Mouse (Mus musculus): ENCODE results near the gene March6.
A peak's percentile ranks its signal among the peaks of the same experiment; 100 is the strongest.

March6 gene

DNA sequence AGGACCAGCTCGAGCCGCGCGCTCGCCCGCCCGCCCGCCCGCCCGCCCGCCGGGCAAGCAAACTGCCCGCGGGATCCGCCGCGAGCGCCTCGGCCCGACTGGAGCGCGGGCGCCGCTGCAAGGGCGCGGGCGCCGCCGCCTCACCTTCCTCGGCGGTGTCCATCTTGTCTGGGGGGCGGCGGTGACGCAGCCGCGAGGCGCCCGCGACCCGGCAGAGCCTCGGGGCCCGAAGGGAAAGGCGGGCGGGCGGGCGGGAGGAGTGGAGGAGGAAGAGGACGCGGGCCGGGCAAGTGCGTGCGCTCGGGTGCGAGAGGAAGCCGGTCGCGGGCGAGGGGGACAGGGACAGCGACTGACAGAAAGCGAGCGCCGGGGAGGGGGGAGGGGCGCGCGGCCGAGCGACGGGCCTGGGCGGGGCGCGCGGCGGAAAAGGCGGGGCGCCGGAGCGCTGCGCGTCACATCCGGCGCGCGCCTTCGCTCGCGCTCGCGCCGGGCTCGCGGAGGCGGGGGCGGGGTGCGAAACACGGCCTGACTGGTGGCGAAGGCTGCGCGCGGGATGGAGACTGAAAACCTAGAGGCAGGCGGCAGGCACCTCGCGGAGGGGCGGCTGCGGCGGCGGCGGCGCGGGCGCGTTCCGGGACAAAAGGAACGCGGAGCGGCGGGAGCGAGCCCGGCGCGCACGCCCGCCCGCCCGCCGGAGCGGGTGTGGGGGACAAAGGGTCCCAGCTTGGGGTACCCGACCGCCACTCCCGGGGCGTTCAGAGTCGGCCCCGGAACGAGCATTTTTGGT, at the start of gene March6:
Gene March6 (minus strand): TSS at position 395 of the 787 bp plus-strand sequence.
- peak; percentile 96 to 97 for DNase-seq

DNA sequence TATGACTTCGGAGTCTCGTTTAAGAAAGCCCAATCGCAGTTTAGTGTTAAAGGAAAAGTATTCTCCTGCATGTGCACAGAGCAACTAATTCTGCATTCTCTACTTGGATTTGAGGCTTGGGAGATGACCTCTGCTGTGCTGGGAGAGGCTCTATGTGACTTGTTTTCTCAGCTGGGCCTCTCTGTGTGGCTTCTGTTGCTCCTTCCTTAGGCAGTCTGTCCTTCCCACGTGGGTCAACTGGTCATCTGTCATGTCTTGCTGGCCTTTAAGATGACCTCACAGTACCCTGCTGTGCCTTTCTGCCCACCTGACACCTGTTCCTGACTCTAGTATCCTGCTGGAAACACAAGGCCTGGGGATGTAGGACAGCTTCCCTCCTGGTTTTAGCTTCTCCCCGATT, 45.2 kb upstream of the March6 start:
- DNase-seq: no peak

DNA sequence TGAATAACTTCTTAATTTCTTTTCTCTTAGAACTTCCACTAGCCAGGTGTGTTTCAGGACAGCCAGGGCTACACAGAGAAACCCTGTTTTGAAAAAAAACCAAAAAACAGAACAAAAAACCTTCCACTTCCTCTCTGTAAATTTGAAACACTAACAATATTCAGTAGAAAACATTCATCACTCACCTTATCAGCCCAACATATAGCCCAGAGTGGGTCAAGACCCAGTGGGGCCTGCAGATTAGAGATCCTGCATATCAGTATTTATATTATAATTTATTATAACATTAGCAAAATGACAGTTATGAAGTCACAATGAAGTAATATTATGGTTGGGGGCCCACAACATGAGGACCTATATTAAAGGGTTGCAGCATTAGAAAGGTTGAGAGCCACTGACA, 42.8 kb upstream of the March6 start:
- DNase-seq: no peak

DNA sequence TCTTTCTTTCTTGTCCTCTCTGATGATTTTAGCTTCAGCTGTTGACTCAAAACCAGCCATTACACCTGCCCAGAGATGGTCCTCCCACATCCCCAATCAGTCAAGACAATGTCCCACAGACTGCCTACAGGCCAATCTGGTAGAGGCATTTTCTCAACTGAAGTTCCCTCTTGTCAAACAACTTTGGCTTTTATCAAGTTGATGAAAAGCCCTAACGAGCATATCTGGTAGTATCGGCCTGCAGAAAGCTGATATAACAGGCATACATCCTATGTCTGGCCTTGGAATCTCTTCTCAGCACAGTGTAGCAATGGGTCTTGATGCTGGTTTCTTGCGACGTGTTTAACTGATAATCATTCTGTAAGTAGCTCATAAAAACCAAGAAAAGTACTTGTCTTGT, 42.4 kb upstream of the March6 start:
- DNase-seq: no peak

DNA sequence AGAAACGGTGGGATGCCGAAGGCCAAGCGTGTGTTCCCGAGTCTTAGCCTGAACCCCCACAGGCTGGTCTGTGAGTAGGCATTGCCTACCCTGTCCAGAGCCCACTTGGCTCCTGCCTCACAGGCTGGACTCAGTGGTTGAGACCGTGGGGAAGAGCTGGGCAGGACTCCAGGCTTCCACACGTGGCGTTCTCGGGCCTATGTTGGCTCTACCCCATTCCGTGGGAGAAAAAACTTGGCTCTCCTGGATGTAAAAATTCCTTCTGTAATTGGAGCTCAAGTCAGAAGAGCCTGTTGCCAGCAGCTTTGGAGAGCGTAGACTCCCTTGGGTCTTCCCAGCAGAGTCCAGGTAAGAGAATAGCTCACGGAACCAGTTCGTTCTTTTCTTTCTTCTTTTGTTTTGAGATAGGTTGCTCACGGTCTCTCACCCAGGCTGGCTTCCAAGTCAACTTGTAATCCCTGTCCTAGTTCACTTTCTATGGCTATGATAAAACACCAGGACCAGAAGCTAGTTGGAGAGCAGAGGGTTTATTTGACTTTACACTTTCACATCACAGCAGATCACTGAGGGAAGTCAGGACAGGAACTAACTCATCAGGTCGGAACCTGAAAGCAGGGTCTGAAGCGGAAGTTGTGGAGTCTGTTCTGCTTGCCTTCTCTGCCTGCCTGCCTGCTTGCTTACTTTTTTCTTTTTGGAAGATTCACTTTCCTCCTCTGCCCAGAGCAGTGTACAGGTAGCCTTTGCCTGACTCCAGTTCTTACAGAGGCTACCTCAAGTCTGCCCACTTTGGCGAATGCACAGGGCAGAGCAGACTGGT, 41.3 kb upstream of the March6 start:
- peak; percentile 33 to 42 for DNase-seq

DNA sequence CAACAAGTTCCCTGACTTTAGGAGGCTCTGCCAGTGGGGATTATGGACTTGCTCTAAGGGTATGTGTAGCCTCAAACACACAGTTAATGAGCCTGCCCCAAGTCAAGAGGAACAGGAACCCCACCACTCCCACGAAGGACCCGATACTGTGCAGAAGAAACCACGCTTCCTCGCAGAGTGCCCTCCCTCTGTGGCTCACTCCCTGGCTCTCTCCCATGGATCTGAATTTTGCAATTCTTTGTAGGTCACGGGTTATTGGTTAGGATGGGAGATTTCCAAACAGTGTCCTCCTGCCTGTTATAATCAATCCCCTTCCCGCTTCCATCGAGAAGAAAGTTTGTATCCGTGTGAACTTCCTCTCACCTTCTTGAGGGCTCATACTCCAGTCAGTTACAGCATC, 40.1 kb upstream of the March6 start:
- DNase-seq: no peak

DNA sequence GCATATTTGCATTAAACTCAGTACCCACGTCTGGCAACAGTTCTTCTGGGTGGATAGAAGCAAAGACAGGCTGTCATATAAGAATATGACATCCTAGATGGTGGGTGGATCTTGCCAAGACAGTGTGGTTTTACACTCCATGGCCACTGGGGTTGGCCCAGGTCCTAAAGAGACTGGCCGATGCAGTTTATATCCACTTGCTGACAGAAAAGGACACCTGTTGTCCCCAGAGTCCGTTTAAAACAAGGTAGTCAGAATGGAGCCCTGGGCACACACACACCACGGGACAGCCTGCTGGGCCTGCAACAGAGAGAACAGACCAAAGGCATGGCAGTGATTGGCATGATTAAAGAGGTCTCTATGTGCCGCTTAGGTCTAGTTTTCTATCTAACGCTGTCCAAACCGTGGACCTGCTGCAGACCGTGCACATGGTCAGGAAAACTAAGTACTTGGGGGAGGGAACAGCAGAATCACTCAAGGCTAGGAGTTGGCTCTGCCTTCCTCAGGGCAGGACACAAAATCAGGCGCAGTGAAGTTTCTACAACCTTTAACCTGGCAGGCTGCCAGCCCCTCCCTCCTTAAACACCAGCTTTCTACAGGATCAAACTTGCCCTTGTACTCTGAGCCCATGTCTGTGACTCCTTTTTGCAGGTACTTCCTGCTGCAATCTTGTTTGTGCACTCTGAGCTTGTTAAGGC, 38.6 kb upstream of the March6 start:
- peak in 1 of 2 experiments; percentile 54 for DNase-seq

DNA sequence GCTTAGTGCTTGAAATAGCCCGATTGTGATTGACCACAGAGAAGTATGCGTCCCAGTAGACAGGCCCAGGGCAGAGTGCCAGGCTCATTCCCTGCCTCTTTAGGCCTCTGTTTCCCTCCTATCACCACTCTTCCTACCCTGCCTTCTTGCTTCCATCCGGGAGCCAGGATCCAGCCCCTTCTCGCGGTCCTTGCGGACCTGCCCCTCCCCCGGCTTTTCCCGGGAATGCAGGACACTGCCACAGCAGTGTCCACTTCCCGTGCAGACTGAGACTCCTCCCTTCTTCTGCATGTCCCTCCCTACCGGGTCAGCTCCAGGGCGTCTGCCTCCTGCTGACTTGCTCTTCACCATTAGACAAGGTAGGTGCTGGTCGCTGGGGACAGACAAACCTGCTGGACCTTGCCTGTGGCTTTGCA, 37.7 kb upstream of the March6 start:
- peak in 1 of 2 experiments; percentile 20 for DNase-seq

DNA sequence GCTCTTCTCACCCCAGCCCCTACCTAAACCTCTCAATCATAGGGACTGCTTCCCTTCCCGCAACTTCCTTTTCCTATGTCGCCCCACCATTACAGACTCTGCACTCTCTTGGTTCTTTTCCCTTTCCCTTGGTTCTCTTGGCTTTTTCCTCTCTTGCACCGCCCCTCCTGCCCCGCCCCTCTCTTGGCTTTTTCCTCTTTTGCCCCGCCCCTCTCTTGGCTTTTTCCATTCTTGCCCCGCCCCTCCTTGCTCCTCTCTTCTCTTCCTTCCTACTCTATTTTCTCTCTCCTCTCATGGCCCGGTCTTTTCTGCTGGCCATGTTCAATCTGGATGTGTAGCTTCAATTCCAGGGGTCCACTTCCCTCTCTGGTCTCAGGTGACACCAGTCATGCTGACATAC, 36.6 kb upstream of the March6 start:
- no peak for DNase-seq

DNA sequence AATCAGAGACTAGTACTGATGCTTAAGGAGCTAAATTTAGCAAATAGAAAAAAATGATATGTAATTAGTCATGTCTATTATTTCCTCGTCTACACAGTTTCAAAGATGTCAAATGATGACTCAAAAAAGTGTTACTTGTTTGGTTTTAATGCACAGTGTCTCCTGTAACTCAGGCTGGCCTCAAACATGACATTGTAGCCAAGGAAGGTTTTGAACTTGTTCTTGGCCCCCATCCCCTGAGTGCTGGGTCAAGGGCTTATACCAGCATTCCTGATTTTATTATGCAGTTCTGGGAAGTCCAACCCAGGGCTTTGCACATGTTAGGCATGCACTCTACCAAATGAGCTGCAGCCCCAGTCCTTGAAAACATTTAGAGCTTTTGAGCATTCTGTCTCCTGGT, 34.9 kb upstream of the March6 start:
- DNase-seq: no peak

DNA sequence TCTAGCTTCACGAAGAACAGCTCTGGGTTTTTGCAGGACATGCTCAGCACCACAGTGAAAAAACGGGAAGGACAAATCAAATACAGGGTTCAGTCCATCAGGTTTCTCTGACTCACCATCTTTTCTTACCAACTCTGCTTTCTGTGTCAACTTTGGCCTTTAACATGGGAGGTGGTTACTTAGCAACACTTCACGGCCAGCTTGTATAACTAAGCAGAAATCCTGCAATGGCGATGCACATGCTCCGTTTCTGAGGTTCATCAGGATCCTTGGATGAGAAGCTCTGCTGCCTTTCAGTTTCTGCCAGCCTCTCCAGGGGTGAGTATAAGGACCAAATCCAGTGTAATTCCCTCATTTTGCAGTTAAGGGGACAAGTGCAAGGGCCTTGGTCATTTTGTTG, 34.3 kb upstream of the March6 start, which contains the start of gene Cmbl:
Gene Cmbl (plus strand): TSS at position 206 of the 400 bp plus-strand sequence.
- no peak for DNase-seq

DNA sequence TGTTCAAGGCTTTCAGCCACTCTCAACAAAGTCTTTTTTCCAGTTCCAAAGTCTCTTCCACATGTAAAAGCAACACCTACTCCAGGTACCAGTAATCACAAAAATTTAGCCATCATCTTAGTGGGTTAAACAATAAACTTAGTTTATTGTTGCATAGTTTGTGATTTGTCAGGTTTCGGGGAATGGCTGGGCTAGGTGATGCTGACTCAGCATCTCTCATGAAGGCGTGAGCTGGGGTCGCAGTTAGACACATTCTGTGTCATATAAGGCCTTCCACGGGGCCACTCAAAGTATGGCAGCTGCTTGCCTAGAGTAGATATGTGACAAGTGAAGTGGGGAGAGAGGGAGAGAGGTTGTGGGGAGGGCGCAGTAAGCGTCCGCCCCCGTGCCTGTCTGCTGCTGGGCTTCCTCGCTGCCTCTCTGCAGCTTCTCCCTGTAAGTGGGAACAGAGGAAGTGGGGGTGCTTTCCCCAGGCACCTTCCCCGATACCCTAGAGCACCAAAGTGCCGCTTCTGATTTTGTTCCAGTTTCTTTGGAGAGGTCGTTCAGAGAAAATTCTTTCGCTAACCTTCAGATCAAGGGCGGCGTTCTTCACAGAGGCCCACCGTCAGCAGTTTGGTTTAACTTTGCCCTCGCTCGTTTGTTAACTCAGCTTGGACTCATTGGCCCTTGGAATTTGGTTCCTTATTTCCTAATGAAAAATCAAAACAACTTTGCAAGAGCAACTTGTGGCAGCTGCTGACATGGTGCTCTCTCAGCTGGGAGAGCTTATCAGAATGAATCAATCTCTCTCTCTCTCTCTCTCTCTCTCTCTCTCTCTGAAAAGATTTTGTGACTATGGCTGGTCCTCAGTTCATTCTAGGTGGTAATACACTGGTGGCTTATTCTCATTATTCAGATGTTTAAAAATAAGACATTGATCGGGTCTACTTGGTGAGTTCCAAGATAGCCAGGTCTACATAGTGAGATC, 33.0 kb upstream of the March6 start:
- no peak for DNase-seq

DNA sequence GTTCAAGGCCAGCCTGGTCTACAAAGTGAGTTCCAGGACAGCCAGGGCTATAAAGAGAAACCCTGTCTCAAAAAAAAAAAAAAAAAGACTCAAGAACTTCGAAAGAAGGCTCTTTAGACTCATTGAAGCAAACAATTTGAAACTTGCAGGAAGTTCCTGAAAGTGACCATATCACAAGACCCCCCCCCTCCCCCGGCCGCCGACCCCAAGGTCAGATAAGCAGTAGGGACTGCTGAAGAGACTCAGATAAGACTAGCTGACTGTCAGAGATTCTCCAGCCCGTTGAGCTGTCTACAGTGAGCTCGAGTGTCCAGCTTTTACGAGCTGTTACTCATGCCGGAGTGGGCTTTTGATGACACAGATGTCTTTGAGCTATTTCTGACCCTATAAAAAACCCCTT, 32.0 kb upstream of the March6 start:
- DNase-seq: no peak

DNA sequence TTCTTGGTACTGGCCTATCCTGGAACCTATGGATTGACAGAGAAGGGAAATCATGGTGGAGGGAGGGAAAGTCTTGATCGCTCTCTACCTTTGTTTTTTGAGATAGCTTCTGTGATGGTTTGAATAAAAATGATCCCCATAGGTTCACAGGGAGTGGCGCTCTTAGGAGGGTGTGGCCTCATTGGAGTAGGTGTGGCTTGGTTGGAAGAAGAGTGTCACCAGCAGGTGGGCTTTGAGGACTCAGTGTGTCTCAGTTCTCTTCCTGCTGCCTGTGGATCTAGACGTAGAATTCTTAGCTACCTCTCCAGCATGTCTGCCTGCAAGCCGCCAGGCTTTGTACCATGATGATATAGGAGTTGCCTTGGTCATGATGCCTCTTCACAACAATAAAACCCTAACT, 31.1 kb upstream of the March6 start:
- DNase-seq: no peak

DNA sequence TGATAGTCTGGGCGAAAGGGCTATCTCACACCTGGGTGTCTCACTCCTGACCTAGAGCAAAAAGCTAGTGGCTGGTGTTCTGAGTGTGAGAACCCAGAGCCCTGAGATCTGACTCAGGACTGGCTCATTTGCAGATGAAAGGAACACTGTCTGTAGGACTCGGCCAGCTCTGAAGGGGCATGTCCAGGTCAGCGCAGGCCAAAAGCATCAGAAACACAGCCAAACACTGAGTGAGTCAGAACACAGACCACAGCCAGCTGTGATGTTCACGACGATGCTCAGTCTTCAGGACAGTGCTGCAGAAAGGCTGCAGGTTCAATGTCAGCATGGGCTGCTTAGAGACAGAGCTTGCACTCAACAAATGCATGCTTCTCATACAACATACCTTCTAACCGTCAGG, 30.5 kb upstream of the March6 start:
- DNase-seq: no peak

DNA sequence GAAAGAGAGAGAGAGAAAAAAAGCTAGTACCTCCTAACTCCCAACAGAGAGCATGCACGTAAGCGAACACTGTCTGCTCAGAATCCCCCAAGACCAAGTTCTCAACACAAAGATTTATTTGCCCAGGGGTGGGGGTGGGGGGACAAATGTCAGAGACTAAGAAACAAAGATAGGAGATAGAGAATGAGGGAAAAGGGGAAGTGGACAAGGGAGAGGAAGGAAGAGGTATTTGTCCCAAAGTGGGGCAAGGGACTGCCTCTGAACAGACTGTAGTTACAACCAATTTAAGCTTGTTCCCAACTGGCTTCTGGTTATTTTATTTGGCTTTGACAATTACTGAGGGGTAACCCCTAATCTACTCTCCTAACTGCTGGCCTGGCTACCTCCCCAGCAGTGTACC, 24.0 kb upstream of the March6 start:
- no peak for DNase-seq

DNA sequence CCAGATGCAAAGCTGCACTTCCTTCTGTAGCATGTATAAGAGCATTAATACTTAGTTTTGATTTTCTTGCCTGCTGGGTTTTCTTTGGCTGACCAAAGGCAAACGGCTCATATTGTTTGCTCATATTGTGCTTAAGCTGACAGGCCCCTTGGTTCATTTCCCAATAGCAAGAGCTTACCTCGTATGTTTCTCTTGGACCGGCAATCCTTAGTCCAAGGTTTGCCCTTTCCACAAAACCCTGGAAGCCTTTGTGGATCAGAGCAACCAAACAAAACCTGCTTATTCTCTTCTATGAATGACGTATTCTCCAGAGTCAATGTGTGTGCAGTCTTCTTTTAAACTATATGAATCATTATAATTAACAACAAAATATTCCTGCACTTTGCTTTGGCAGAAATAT, 19.5 kb upstream of the March6 start:
- no peak for DNase-seq

DNA sequence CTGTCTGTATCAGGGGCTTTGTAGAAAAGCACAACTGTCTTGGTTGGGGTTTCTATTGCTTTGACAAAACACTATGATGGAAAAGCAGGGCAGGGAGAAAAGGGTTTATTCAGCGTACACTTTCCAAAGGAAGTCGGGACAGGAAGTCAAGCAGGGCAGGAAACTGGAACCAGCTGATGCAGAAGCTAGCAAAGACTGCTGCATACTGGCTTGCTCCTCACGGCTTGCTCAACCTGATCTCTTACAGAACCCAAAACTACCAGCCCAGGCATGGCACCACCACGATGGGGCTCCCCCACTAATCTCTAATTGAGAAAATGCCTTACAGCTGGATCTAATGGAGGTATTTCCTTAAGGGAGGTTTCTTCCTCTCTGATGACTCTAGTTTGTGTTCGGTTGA, 16.6 kb upstream of the March6 start:
- DNase-seq: no peak

DNA sequence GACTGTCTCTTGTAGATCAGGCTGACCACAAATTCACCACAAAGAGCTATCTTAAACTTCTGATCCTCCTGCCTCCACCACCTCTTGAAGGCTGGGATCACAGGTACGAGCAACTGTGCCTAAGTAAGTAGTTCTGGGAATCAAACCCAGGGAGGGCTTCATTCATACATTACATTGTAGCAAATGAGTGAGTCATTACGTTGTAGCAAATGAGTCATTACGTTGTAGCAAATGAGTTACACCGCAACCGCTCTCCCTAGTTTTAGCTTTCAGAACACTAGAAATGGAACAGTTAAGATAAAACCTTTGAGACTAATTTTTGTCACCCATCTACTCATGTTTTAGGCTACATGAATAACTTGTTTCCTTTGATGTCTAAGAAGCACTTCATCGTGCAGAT, 15.4 kb upstream of the March6 start:
- no peak for DNase-seq

DNA sequence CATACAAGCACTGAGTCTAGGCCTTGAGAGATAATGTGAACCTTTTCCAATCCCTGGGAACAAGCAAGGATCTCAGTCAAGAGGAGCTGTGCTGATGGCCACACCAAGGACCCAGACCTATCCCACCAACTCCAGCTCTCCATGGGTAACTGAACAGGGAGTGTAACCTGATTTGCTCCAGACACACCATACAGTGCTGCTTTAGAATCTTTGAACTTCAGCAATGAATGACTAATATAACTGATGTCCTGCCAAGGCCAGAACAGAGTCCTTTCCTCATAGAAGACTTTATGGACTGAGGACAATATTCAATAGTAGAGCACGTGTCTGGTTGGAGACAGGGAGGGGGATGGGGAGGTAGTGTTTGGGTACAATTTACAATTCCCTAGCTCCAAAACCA, 14.2 kb upstream of the March6 start:
- DNase-seq: no peak

DNA sequence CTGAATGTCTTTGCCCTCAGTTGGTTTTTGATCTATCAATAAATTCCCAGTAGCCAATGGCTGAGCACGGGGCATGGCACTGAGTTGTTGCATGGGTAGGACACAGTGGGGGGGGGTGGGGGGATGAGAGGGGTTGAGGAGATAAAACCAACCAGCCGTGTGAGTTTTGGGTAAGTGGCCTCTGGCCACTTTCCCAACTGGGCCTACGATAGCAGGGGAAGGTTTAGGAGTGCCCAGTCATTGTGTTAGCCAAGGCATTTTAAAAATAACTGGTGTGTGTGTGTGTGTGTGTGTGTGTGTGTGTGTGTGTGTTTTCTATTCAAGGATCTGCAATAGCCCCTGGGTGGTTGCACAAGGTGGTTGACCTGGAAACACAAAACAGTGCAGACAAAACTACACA, 12.4 kb upstream of the March6 start:
- no peak for DNase-seq

All from cerebellum, postnatal 14 days (tissue).